Mouse (Mus musculus): ENCODE measurements around the gene Vgf.

Gene Vgf

GRCm38 (mm10) chr5:137026092-137026491, at the start of gene Vgf:
Vgf (plus strand) TSS chr5:137026392.
- no peak for DNase-seq (ENCODE audit: low spot score in 2 of 2)

DNA sequence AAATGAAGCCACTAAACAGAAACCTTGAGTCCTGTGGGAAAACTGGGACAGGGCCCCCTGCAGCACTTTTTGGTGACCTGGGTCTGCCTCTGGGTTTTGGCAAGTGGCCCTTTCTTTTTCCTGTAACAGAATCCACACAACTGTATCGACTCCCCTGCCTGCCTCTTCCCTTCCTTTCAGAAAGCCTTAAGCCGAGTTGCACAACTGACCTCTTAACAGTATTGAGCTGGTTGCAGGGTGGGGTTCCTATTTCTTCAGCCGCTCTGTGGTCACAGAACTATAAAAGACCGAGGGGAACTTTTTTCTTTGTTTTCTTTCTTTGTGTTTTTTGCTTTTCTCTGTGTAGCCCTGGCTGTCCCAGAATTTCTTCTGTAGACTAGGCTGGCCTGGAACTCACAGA, 48.4 kb upstream of the Vgf start:
- DNase-seq (ENCODE audit: low spot score in 2 of 2): no peak

DNA sequence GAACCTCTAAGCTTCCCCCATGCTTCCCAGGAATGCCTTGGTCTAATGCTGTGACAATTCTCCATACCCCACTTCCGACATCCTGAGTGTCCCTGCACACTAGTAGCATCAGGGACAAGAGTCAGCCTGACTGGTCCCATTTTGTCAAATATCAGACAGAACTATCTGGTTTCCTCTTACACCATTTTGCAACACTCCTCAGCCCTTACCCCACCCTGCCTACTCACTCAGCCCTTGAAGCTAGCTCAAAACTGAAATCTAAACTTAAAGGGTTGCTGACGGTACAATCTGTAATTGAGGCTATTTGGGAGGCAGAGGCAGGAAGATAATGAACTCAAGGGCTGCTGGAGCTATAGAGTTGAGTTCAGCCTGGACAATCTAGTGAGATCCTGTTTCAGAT, 46.4 kb upstream of the Vgf start:
- DNase-seq (ENCODE audit: low spot score in 2 of 2): no peak

- DNase-seq (ENCODE audit: low spot score in 2 of 2): no peak
These were observed 45.2 kb upstream of the Vgf start for GRCm38 (mm10) chr5:136980974-136981373.

- DNase-seq (ENCODE audit: low spot score in 2 of 2): peak in 1 of 2 experiments; percentile 54
These were observed 43.8 kb upstream of the Vgf start for GRCm38 (mm10) chr5:136982338-136982930.

DNA sequence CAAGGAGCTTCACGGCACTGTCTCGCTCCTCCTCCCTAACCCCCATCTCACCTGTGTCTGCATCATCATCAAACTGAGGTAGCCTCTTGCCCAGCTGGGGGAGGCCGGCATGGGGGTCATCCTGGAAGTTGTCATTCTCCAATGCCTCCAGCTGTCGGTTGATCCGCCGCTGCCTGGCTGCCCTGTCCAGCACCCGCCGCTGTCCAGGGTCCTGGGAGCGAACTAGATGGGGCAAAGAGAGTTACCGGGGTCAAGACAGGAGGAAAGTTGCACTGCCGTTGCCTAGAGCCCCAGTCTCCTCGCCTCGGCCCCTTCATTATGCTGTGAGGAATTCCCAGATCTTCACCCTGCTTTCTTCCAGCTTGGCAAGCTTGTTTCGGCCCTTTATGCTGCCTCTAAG, 41.4 kb upstream of the Vgf start:
- DNase-seq (ENCODE audit: low spot score in 2 of 2): no peak

GRCm38 (mm10) chr5:136986695-136987137, 39.5 kb upstream of the Vgf start, which contains the start of gene Plod3:
Plod3 (plus strand) TSS chr5:136987019.
- peak; percentile 95 to 96 for DNase-seq (ENCODE audit: low spot score in 2 of 2)

- DNase-seq (ENCODE audit: low spot score in 2 of 2): peak; percentile 44 to 68
These were observed 38.9 kb upstream of the Vgf start for GRCm38 (mm10) chr5:136987138-136987933.

DNA sequence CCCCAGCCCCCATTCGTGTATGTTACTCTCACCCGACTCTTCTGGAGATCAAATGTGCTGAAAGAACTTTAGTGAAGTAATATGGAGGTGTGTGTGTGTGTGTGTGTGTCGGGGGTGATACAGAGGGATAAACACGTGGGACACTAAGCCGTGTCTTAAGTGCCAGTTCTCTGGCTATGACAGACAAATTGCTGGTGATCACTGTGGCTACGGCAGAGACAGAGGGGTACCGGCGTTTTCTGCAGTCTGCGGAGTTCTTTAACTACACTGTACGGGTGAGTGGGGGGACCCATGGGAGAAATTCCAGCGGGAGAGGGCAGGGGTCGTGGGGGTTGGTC, 38.3 kb upstream of the Vgf start, which contains the start of gene Znhit1:
TSS of gene Znhit1 (minus strand) at position 88 of the 338 bp plus-strand sequence.
- no peak for DNase-seq (ENCODE audit: low spot score in 2 of 2)

DNA sequence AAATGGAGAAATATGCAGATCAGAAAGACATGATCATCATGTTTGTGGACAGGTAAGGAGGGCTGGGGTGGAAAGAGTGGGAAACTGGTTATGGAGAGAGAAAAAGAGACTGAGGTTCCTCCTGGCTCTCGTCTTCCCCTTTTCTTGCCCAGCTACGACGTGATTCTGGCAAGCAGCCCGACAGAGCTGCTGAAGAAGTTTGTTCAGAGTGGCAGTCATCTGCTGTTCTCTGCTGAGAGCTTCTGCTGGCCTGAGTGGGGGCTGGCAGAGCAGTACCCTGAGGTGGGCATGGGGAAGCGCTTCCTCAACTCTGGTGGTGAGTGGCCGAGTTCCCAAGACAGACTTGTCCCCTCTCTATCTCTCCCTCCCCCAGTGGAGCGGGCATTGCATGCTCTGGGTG, 37.8 kb upstream of the Vgf start:
- DNase-seq (ENCODE audit: low spot score in 2 of 2): no peak

DNA sequence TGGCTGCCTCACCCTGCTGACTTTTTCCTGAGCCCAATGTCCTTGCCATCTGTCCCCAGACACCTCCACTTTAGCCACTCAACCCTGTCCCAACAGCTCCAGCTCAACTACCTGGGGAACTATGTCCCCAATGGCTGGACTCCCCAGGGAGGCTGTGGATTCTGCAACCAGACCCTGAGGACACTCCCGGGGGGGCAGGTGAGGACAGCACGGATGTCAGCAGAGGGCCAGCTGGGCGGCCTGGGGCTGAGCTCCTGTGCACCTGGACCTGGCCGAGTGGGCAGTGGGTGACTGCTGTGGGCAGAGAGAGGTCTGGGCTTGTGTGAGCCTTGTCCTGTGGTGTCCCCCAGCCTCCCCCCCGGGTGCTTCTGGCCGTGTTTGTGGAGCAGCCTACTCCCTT, 36.4 kb upstream of the Vgf start:
- no peak for DNase-seq (ENCODE audit: low spot score in 2 of 2)

DNA sequence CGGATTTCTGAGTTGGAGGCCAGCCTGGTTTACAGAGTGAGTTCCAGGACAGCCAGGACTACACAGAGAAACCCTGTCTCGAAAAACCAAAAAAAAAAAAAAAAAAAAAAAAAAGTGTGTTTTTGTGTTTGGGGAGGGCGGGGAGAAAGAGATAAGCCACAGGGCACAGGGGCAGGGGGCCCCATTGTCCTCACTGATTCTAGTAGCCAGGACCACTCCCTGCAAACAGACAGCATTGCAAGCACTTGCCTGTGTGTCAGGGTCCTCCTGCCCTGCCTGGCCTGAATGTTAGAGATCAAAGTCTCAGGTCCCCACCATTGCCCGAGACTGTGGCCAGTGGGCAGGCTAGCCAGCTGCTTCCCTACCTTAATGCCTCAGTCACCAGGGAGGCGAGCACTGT, 26.7 kb upstream of the Vgf start:
- no peak for DNase-seq (ENCODE audit: low spot score in 2 of 2)

GRCm38 (mm10) chr5:137000612-137001011, 25.6 kb upstream of the Vgf start:
- no peak for DNase-seq (ENCODE audit: low spot score in 2 of 2)

DNA sequence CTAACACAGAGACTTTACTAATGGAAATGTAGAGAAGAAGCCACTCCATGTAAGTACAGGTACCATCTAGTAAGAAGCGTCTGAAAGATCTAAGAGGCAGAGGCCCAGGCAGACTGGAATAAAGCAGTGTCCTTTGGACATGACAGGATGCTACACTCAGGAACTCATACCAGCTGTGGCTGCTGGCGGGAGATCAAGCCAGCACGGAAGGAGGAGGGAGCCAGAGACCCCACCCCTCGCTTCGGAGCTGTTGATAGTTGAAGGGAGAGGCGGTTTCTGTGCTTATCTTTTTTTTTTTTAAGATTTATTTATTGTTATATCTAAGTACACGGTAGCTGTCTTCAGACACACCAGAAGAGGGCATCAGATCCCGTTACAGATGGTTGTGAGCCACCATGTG, 18.9 kb upstream of the Vgf start:
- DNase-seq (ENCODE audit: low spot score in 2 of 2): no peak

DNA sequence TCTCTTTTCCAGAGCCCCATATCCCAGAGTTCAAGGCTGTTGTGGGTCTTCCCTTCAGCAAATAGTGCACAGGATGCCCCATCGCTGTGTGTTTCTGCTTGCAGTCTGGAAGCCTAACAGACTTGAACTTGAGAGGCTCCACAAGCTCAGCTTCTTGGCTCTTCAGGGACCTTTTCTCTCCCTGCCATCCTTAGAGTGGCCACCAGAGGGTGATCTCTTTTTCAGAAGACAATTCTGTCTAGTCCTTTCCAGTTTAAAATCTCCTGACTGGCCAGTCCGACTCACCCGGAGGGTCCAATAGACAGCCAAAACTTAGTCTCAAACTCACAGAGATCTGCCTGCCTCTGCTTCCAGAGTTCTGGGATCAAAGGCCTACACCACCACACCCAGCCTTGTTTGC, 16.2 kb upstream of the Vgf start:
- peak in 1 of 2 experiments; percentile 41 for DNase-seq (ENCODE audit: low spot score in 2 of 2)

- DNase-seq (ENCODE audit: low spot score in 2 of 2): no peak
These were observed 13.7 kb upstream of the Vgf start for GRCm38 (mm10) chr5:137012401-137012950.

DNA sequence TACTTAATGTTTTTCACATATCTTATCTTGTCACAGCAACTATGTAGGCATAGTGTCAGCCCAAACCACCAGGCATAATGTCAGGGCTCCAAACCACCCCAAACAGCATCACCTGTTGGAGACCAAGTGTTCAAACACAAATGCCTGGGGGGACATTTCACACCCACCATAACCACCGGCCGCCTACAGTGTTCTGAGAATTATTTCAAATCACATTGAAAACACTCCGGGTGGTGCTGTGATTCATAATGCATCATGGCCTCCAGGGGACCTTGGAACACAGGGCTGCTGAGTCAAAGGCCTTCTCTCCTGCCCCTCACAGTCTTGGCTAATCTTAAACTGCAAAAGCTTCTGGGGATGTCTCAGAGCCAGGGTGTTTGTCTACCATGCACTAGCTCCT, 10.3 kb upstream of the Vgf start:
- DNase-seq (ENCODE audit: low spot score in 2 of 2): no peak

- DNase-seq (ENCODE audit: low spot score in 2 of 2): no peak
These were observed 1.9 kb upstream of the Vgf start for GRCm38 (mm10) chr5:137024318-137024717.

DNA sequence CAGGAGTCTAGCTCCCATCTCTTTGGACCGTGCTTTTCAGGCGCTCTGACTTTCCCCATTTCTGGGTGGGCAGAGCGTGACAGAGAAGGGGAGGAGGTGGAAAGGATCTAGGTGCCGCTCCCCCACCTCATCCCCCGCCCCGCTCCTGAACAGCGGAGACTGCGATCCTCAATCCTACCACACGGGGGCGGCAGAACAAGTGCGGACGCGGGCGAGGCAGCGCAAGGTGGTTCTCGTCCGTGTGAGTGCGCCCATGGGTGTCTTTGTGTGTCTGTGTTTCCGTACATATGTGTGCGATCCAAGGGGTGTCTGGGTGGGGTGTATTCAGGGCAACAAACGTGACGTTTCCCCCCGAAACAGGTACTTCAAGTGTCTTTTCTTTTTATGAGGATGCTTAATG, 1.1 kb upstream of the Vgf start:
- DNase-seq (ENCODE audit: low spot score in 2 of 2): peak; percentile 63 to 91

- DNase-seq (ENCODE audit: low spot score in 2 of 2): no peak
These were observed 2.5 kb downstream of the Vgf start for GRCm38 (mm10) chr5:137028561-137029272.

GRCm38 (mm10) chr5:137029273-137029585, 3.0 kb downstream of the Vgf start:
- DNase-seq (ENCODE audit: low spot score in 2 of 2): no peak

DNA sequence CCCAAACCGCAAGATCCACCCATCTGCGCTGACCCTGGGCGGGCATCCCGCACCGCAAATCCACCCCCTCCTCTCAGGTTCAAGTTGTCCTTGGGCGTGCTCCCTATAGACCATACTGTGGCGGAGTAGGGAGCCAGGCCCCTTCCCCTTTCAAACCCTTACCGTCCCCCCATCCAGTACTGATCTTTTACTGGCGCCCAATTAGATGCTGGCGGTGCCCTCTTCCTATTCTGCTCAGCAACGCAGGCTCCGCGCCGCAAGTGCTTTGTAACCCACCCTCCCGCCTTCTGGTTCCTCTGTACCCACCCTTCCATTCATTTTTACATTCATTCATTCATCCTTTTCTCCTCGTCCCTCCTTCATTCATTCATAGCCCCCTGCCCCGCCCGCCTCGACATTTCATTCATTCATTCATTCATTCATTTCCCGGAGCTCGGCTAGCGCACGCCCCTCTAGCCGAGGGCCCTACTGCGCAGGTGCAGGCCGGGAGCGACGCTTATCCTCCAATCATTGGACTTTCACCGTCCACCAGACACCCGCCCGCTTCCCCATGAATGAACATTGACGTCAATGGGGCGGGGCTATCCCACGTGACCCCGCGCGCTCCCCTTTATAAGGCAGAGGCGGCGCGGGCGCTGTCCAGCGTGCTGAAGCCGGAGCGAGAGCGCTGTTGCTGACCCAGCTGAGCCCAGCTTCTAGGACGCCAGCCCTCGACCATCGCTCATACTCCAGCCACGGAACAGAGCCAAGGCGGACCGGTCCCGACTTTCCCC, 3.6 kb downstream of the Vgf start:
- DNase-seq (ENCODE audit: low spot score in 2 of 2): peak; percentile 83 to 90

All from thymus, postnatal 10 days (tissue).